Mouse (Mus musculus): ENCODE results near the gene Fbxl15. TPM values are rescaled to one million over a fixed set of nuclear protein-coding genes. Genes with fewer than 3 reads are reported as not detected.

The Fbxl15 gene
- 60.5 and 62.0 TPM in 2 replicates for polyA plus RNA-seq (2015; fragmentation: Nextera tagmentation; extraction: Ambion mirVana)

GRCm38 (mm10) chr19:46328081-46329030, at the start of gene Fbxl15:
Gene Fbxl15, plus strand, starts transcription at chr19:46328184.

DNA sequence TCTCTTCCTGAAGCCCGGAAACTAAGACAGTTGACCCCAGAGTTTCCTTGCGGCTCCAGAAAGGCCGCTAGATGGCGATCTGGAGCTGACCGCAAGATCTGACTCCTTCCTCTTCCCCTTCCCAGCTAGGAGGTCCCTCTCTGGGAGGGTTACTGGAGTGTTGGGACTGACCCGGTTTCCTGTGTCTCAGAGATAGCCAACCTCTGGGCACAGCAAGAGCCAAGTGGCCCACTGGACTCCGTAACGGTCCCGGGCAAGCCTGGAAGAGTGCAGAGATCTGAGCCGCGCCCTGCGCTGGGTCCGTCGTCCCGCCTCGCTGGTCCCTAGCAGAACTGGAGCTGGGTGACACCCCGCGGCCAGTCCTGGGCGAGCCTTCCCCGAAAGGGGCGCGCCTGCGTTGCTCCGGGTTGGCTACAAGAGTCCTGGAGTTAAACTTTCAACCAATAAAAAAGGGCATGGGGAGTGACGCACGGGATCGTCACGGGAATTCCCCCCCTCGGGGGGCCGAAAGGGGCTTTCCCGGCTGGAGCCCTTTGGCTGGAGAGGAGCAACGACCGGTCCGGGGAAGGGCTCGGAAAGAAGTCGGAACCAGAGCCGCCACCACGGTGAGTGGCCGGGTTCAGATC, 23.7 kb upstream of the Fbxl15 start, which contains the start of gene Nfkb2:
Gene Nfkb2 (plus strand): TSS at position 105 of the 626 bp plus-strand sequence.

DNA sequence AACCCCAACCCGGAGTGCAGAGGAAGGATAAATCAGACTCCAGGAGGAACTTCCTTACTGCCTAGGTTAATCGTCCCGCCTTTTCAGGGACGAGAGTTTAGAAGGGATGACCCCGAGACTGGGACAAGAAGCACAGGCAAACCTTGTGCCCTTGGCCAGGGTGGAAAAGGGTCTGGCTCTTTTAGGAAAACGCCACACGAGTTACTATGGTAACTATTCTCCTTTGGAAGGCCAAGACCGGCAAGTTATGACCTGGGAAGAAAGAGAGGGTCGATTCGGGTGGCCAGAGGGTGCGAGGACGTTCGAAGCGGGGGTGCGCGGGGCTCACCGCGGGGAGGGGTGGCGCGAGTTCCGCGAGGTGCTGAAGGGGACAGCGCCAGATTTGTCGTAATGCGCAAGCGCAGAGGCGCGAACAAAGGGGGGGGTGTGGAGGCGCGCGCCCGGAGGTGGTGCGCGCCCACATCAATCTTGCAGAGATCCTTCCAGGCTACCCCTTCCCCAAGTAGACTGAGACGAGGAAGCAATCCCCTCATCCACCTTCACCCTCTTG, 1.2 kb upstream of the Fbxl15 start, which contains the start of gene Psd:
Gene Psd (minus strand): TSS at position 401 of the 550 bp plus-strand sequence.

GRCm38 (mm10) chr19:46338331-46338936, 10.4 kb downstream of the Fbxl15 start, which contains the start of gene Cuedc2:
Gene Cuedc2, minus strand, starts transcription at chr19:46338702.

GRCm38 (mm10) chr19:46350168-46350932, 22.4 kb downstream of the Fbxl15 start, which contains the start of gene 2310034G01Rik:
Gene 2310034G01Rik, minus strand, starts transcription at chr19:46350302.

MicroRNA genes within 50 kb of the gene (microRNA counts, 519-probe panel; counts per million panel counts)
- microRNA mmu-miR-146b, result 40.5 counts per million

Small RNAs within 50 kb of the gene (microRNA-seq; reads per million reads assigned to microRNA genes)
- 4.1 reads per million, percentile 6 among the genes with 10 or more reads in this experiment for gene Mir146b

Other genes with a start within 250 kb of the Fbxl15 start
- not detected in 2 replicates for gene Elovl3, start 196.3 kb upstream of the Fbxl15 start, polyA plus RNA-seq (2015; fragmentation: Nextera tagmentation; extraction: Ambion mirVana)
- 0.14 and 0.38 TPM in 2 replicates for gene Pitx3, start 179.9 kb upstream of the Fbxl15 start, polyA plus RNA-seq (2015; fragmentation: Nextera tagmentation; extraction: Ambion mirVana)
- 62.8 and 64.7 TPM in 2 replicates for gene Gbf1, start 175.7 kb upstream of the Fbxl15 start, polyA plus RNA-seq (2015; fragmentation: Nextera tagmentation; extraction: Ambion mirVana)
- 2.8 and 3.5 TPM in 2 replicates for gene Nfkb2, start 23.9 kb upstream of the Fbxl15 start, polyA plus RNA-seq (2015; fragmentation: Nextera tagmentation; extraction: Ambion mirVana)
- gene Psd, start 1.0 kb upstream of the Fbxl15 start, polyA plus RNA-seq (2015; fragmentation: Nextera tagmentation; extraction: Ambion mirVana), result 142 and 154 TPM in 2 replicates
- 334 and 392 TPM in 2 replicates for gene Cuedc2, start 10.5 kb downstream of the Fbxl15 start, polyA plus RNA-seq (2015; fragmentation: Nextera tagmentation; extraction: Ambion mirVana)
- gene Mfsd13a, start 12.9 kb downstream of the Fbxl15 start, polyA plus RNA-seq (2015; fragmentation: Nextera tagmentation; extraction: Ambion mirVana), result 12.7 and 13.9 TPM in 2 replicates
- gene 2310034G01Rik, start 22.1 kb downstream of the Fbxl15 start, polyA plus RNA-seq (2015; fragmentation: Nextera tagmentation; extraction: Ambion mirVana), result 2.2 and 3.0 TPM in 2 replicates
- 232 and 254 TPM in 2 replicates for gene Actr1a, start 67.6 kb downstream of the Fbxl15 start, polyA plus RNA-seq (2015; fragmentation: Nextera tagmentation; extraction: Ambion mirVana)
- 12.1 and 13.0 TPM in 2 replicates for gene Sufu, start 68.7 kb downstream of the Fbxl15 start, polyA plus RNA-seq (2015; fragmentation: Nextera tagmentation; extraction: Ambion mirVana)
- gene Trim8, start 173.5 kb downstream of the Fbxl15 start, polyA plus RNA-seq (2015; fragmentation: Nextera tagmentation; extraction: Ambion mirVana), result 29.8 and 33.8 TPM in 2 replicates
- gene Arl3, start 245.0 kb downstream of the Fbxl15 start, polyA plus RNA-seq (2015; fragmentation: Nextera tagmentation; extraction: Ambion mirVana), result 208 and 221 TPM in 2 replicates
- 9.7 and 13.3 TPM in 2 replicates for gene Sfxn2, start 245.2 kb downstream of the Fbxl15 start, polyA plus RNA-seq (2015; fragmentation: Nextera tagmentation; extraction: Ambion mirVana)